Mouse (Mus musculus): ENCODE measurements around the gene Plod1.

DNA sequence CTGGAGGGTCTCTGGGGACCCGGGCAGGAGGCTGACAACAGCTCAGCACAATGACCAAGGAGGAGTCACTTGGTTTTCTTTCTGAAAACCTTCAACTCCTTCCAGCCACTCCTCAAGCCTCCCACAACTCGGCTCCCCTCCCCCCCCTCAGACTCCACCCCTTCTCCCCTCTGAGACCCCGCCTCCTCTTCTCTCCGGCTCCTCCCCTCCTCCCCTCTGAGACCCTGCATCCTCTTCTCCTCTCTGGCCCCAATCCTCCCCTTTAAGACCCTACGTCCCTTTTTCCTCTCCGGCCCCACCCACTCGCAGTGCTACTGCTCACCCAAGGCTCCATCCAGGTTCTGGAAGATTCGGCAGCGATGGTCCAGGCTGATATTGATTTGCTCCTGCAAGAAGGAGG lies 8.4 kb downstream of the Plod1 start:
- no peak for TF ChIP-seq CTCF (IDR thresholded peaks at IDR 0.05; ENCODE audit: control insufficient read depth, insufficient read depth, low read length)
- no peak for TF ChIP-seq POLR2A (IDR thresholded peaks at IDR 0.05; ENCODE audit: borderline replicate concordance, control insufficient read depth, low read depth, low read length)

All from bone marrow, adult 2 months (tissue).